11 mouse cellular contexts compared by ENCODE assay signal in the genomic region with DNA sequence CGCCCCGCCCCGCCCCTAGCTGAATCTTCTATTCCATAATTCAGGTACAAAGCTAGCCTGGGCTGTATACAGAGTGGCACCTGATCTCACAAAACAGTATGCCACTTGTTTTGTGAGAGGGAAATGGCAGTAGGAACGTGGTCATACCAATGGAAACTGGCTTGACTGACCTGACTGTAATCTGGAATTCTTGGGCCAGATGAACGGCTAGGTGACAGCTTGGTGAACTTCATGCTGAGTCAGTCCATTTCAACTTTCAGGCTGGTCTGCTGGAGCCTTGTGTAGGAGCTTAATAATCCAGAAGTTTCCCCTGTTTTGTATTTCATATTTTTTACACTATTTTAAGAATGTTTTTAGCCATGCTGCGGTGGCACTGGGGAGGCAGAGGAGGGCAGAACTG. TPM values are rescaled to one million over a fixed set of nuclear protein-coding genes. Genes with fewer than 3 reads are reported as not detected.
DNase-seq lines count a peak whose midpoint lies in the region; ATAC-seq lines count a peak whose summit lies in the region.
"Had no signal": no experiment of that assay in that cellular context is flagged by ENCODE, and none has a peak within 500 bp of the region (broad histone marks: within the 10 kb centered on the region; RNA-seq: fewer than 3 reads in every experiment).

No protein-coding gene starts in this region.

- peaks cover 39% of the 10 kb centered on the region for H3K4me1 ChIP-seq in midbrain, embryonic 10.5 days
- peaks cover 16% of the 10 kb centered on the region for H3K4me1 ChIP-seq in midbrain, embryonic 15.5 days
- peaks cover 28% of the 10 kb centered on the region for H3K4me1 ChIP-seq in limb, embryonic 10.5 days
- peaks cover 9% of the 10 kb centered on the region for H3K4me1 ChIP-seq in neural tube, embryonic 14.5 days (ENCODE audit: control insufficient read depth, insufficient read depth, low read length)

- peak overlapping the region; percentile 65 for H3K4me3 ChIP-seq in midbrain, embryonic 10.5 days
- H3K4me3 ChIP-seq in midbrain, embryonic 15.5 days: no peak overlapping the region
- H3K4me3 ChIP-seq in limb, embryonic 10.5 days: peak overlapping the region; percentile 63
- H3K4me3 ChIP-seq in neural tube, embryonic 14.5 days (ENCODE audit: low read depth, low read length): no peak overlapping the region

- no peak overlapping the region for H3K9ac ChIP-seq in midbrain, embryonic 15.5 days
- no peak overlapping the region for H3K9ac ChIP-seq in neural tube, embryonic 14.5 days (replicated peaks; ENCODE audit: low read depth, low read length)

- H3K27ac ChIP-seq in midbrain, embryonic 10.5 days (replicated peaks): no peak overlapping the region
- no peak overlapping the region for H3K27ac ChIP-seq in midbrain, embryonic 15.5 days
- no peak overlapping the region for H3K27ac ChIP-seq in limb, embryonic 10.5 days
- H3K27ac ChIP-seq in neural tube, embryonic 14.5 days (ENCODE audit: low read depth, low read length): no peak overlapping the region

- no peaks in the 10 kb centered on the region for H3K9me3 ChIP-seq in midbrain, embryonic 10.5 days (replicated peaks)
- H3K9me3 ChIP-seq in midbrain, embryonic 15.5 days: no peaks in the 10 kb centered on the region
- H3K9me3 ChIP-seq in limb, embryonic 10.5 days (replicated peaks): no peaks in the 10 kb centered on the region
- no peaks in the 10 kb centered on the region for H3K9me3 ChIP-seq in neural tube, embryonic 14.5 days (ENCODE audit: control insufficient read depth, low read length)

- H3K36me3 ChIP-seq in midbrain, embryonic 10.5 days: no peaks in the 10 kb centered on the region
- H3K36me3 ChIP-seq in midbrain, embryonic 15.5 days (replicated peaks): no peaks in the 10 kb centered on the region
- H3K36me3 ChIP-seq in limb, embryonic 10.5 days: no peaks in the 10 kb centered on the region
- no peaks in the 10 kb centered on the region for H3K36me3 ChIP-seq in neural tube, embryonic 14.5 days (ENCODE audit: control insufficient read depth, insufficient read depth, low read length)

- intact Hi-C loops in heart, postnatal 10 days (cut with DNase I): no loop called here

- no peaks in the 10 kb centered on the region for H3K27me3 ChIP-seq in midbrain, embryonic 10.5 days (ENCODE audit: low read depth, poor library complexity, severe bottlenecking)
- no peaks in the 10 kb centered on the region for H3K27me3 ChIP-seq in midbrain, embryonic 15.5 days (replicated peaks)
- no peaks in the 10 kb centered on the region for H3K27me3 ChIP-seq in limb, embryonic 10.5 days (ENCODE audit: low read depth, poor library complexity, severe bottlenecking)
- H3K27me3 ChIP-seq in neural tube, embryonic 14.5 days (ENCODE audit: control insufficient read depth, insufficient read depth, low read length): no peaks in the 10 kb centered on the region

- DNase-seq in heart, adult 11 months: peak; percentile 89
- DNase-seq in heart, postnatal 10 days: no peak
- DNase-seq in midbrain, embryonic 10.5 days (ENCODE audit: low spot score): no peak
- DNase-seq in limb, embryonic 10.5 days (ENCODE audit: low spot score): no peak
- DNase-seq in layer of hippocampus, adult 9-10 months (ENCODE audit: low spot score): no peak
- DNase-seq in thymus, postnatal 36 days: no peak
- DNase-seq: adrenal gland, postnatal 10 days; gastrocnemius, postnatal 25 days had no signal

- no peak for ATAC-seq in midbrain, embryonic 15.5 days (replicated peaks)
- ATAC-seq in neural tube, embryonic 14.5 days (ENCODE audit: low read depth): no peak

- WGBS in midbrain, embryonic 10.5 days: 72% methylated on average over 6 of the region's 6 CpGs
- WGBS in midbrain, embryonic 15.5 days: 78% methylated on average over 6 of the region's 6 CpGs
- 72% methylated on average over 6 of the region's 6 CpGs for WGBS in limb, embryonic 10.5 days
- 77% methylated on average over 6 of the region's 6 CpGs for WGBS in neural tube, embryonic 14.5 days

- H3K4me2 ChIP-seq in midbrain, embryonic 15.5 days: no peak overlapping the region
- H3K4me2 ChIP-seq in neural tube, embryonic 14.5 days (ENCODE audit: low read depth, low read length): peak overlapping the region; percentile 68

RNA-seq across cellular contexts. Expression of gene Fdxr, which starts 1.3 kb away (rescaled TPM):
- 1 to 10 TPM; 7.7 to 9.1 TPM for total RNA-seq in heart, postnatal 10 days (2021)
- polyA plus RNA-seq in midbrain, embryonic 10.5 days (2016; fragmentation: Nextera tagmentation; extraction: Ambion mirVana): 16.7 and 19.8 TPM in 2 replicates
- 21.5 and 22.1 TPM in 2 replicates for polyA plus RNA-seq in midbrain, embryonic 15.5 days (2015; fragmentation: Nextera tagmentation; extraction: Ambion mirVana)
- 18.2 and 19.3 TPM in 2 replicates for polyA plus RNA-seq in limb, embryonic 10.5 days (2016; fragmentation: Nextera tagmentation; extraction: Ambion mirVana)
- 12.5 and 14.6 TPM in 2 replicates for polyA plus RNA-seq in neural tube, embryonic 14.5 days (2014; fragmentation: Nextera tagmentation; extraction: Ambion mirVana)

RNA-seq across cellular contexts. Expression of gene Grin2c, which starts 11.1 kb away (rescaled TPM):
- not detected for total RNA-seq in heart, postnatal 10 days (2021)
- polyA plus RNA-seq in midbrain, embryonic 10.5 days (2016; fragmentation: Nextera tagmentation; extraction: Ambion mirVana): 0.02 and 0.06 TPM in 2 replicates
- 0.21 and 0.26 TPM in 2 replicates for polyA plus RNA-seq in midbrain, embryonic 15.5 days (2015; fragmentation: Nextera tagmentation; extraction: Ambion mirVana)
- polyA plus RNA-seq in limb, embryonic 10.5 days (2016; fragmentation: Nextera tagmentation; extraction: Ambion mirVana): 0.11 and 0.34 TPM in 2 replicates
- polyA plus RNA-seq in neural tube, embryonic 14.5 days (2014; fragmentation: Nextera tagmentation; extraction: Ambion mirVana): 0.24 and 0.45 TPM in 2 replicates

RNA-seq across cellular contexts. Expression of gene Fads6, which starts 19.3 kb away (rescaled TPM):
- 1 to 10 TPM in 1 of 2 experiments, under 1 TPM in 1; 0.89 to 1.2 TPM for total RNA-seq in heart, postnatal 10 days (2021)
- polyA plus RNA-seq in midbrain, embryonic 10.5 days (2016; fragmentation: Nextera tagmentation; extraction: Ambion mirVana): 0.22 and 0.37 TPM in 2 replicates
- 0.96 and 1.0 TPM in 2 replicates for polyA plus RNA-seq in midbrain, embryonic 15.5 days (2015; fragmentation: Nextera tagmentation; extraction: Ambion mirVana)
- polyA plus RNA-seq in limb, embryonic 10.5 days (2016; fragmentation: Nextera tagmentation; extraction: Ambion mirVana): 0.06 and 0.13 TPM in 2 replicates
- 1.4 and 1.9 TPM in 2 replicates for polyA plus RNA-seq in neural tube, embryonic 14.5 days (2014; fragmentation: Nextera tagmentation; extraction: Ambion mirVana)

RNA-seq across cellular contexts. Expression of gene Otop2, which starts 28.8 kb away (rescaled TPM):
- not detected for total RNA-seq in heart, postnatal 10 days (2021)
- not detected in 2 replicates for polyA plus RNA-seq in midbrain, embryonic 10.5 days (2016; fragmentation: Nextera tagmentation; extraction: Ambion mirVana)
- 0.17 TPM in 1 of 2 replicates, not detected in the other for polyA plus RNA-seq in midbrain, embryonic 15.5 days (2015; fragmentation: Nextera tagmentation; extraction: Ambion mirVana)
- not detected in 2 replicates for polyA plus RNA-seq in limb, embryonic 10.5 days (2016; fragmentation: Nextera tagmentation; extraction: Ambion mirVana)
- 0.12 TPM in 1 of 2 replicates, not detected in the other for polyA plus RNA-seq in neural tube, embryonic 14.5 days (2014; fragmentation: Nextera tagmentation; extraction: Ambion mirVana)
- total RNA-seq: adrenal gland, postnatal 10 days; gastrocnemius, postnatal 25 days; neutrophil, adult 5-6 weeks had no signal

RNA-seq across cellular contexts. Expression of gene Ush1g, which starts 43.7 kb away (rescaled TPM):
- under 1 TPM; 0.07 to 0.12 TPM for total RNA-seq in heart, postnatal 10 days (2021)
- polyA plus RNA-seq in midbrain, embryonic 10.5 days (2016; fragmentation: Nextera tagmentation; extraction: Ambion mirVana): not detected in 2 replicates
- 0.09 and 0.18 TPM in 2 replicates for polyA plus RNA-seq in midbrain, embryonic 15.5 days (2015; fragmentation: Nextera tagmentation; extraction: Ambion mirVana)
- not detected in 2 replicates for polyA plus RNA-seq in limb, embryonic 10.5 days (2016; fragmentation: Nextera tagmentation; extraction: Ambion mirVana)
- polyA plus RNA-seq in neural tube, embryonic 14.5 days (2014; fragmentation: Nextera tagmentation; extraction: Ambion mirVana): 0.13 and 0.16 TPM in 2 replicates
- total RNA-seq: neutrophil, adult 5-6 weeks had no signal

Comparison
In these comparisons a context has a peak if more than half of its experiments do, and no peak if none do; other contexts are left out.
1. H3K4me3 ChIP-seq: peak in midbrain, embryonic 10.5 days (single experiment) and limb, embryonic 10.5 days (single experiment); none in midbrain, embryonic 15.5 days (single experiment) and neural tube, embryonic 14.5 days (single experiment).